Mouse (Mus musculus): Measurements from ENCODE around the gene Sucla2. TPM values are rescaled to one million over a fixed set of nuclear protein-coding genes. Genes with fewer than 3 reads are reported as not detected.
A peak's percentile ranks its signal among the peaks of the same experiment; 100 is the strongest.
"Not testable (repeated sequence)": the region's sequence is repeated elsewhere in the genome, so short reads cannot be mapped to it uniquely, and the experiment has no call there.

Gene Sucla2
- total RNA-seq, 2 experiments from 2014 or later = 346 to 377 TPM

- peak; percentile 96 for DNase-seq
Observed at GRCm38 (mm10) chr14:73509765-73510423, 15.2 kb upstream of the Sucla2 start, which contains the start of gene Med4. TSS of gene Med4 (plus strand) at chr14:73510025.

GRCm38 (mm10) chr14:73524136-73524535 is 983 bp upstream of the Sucla2 start:
- no peak for DNase-seq

DNA sequence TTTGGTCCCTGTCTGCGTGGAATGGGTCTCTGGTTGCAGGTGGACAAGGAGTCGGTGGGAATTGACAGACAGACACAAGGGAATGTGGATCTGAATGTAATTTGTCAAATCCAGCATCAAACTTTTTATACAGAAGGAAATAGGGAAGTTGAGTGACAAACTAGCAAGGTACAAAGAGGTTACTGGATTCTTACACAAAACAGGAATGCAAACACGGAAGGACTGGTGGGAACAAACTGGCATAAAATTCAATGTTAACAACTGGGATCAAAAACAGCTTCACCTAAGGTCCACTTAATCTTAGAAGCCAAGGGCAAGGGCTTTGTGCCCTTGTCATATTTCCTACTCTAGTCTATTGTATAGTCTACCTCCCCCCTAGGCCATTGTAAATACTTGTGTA is 3.5 kb downstream of the Sucla2 start:
- DNase-seq = not testable (repeated sequence)

DNA sequence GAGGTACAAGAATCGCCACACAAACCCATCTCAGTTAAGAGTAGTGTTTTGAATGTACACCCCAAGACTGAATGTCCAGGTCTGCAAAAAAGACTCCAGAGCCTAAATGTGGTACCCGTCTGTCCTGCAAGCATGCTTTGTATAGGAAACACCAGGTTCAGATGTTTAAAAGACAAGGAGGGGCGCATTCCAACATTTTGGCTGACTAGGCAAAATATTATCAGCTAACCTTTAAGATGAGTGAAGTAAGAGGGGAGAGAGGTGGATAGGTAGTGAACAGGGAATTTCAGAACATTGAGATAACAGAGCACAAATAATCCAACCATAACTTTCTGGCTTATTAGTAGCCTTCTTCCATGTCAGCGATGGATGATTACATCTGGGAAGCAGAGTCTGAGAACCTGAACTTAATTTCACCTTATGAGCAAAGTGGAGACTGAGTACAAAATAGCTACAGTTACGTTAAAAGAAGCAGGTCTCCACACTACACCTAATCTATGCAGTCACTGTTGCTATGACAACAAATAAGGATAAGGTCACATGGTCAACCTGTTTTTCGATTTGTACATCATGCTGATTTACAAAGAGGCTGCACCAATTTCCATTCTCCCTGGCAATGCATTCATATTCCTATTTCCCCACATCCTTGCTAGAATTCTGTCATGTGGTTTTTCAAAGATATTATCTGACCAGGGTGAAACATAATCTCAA is 8.8 kb downstream of the Sucla2 start:
- no peak for DNase-seq

GRCm38 (mm10) chr14:73535641-73536040 is 10.5 kb downstream of the Sucla2 start:
- peak in 1 of 2 experiments; percentile 19 for DNase-seq

- DNase-seq = no peak
Observed at GRCm38 (mm10) chr14:73543781-73544180, 18.7 kb downstream of the Sucla2 start.

- no peak for DNase-seq
Observed at GRCm38 (mm10) chr14:73547034-73547433, 21.9 kb downstream of the Sucla2 start.

DNA sequence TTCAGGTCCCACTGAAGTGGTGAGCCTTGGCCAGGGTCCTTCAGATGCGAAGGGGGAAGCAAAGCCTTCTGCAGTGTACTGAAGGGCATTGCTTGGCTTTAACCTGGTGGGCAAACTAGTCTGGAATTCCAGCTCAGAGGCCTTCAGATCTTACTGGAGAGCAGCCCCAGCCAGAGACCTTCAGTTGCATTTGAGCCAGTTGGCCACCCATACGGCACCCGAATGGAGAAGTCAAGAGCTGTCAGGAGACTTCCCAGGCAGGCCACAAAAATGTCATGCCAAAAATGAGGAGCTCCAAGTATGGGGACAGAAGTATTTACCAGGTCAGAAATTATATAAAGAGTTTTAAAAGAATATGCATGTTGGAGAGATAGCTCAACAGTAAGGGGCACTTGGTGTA is 22.9 kb downstream of the Sucla2 start, which contains the start of gene Nudt15:
Gene Nudt15 (minus strand): TSS at position 192 of the 400 bp plus-strand sequence.
- DNase-seq = peak in 1 of 2 experiments; percentile 23

- DNase-seq = no peak
Observed at GRCm38 (mm10) chr14:73550291-73550690, 25.2 kb downstream of the Sucla2 start.

DNA sequence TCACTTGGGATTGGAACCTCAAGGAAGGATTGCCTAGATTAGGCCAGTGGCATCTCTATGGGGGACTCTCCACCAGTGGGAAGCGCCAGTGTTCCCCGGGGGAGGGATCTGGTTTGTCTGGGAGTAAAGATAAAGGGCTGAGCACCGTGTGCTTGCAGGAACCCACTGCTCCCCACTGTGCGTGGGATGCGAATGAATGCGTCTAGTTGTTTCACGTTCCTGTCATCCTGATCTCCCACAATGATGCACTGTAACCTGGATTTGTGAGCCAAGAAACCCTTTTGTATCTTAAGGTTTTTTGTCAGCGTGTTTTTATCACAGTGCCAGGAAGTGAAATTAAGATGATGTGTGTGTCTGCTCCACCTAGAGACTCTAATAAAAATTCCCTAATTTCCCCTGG is 25.6 kb downstream of the Sucla2 start:
- no peak for DNase-seq

GRCm38 (mm10) chr14:73551164-73551563 is 26.0 kb downstream of the Sucla2 start:
- DNase-seq = no peak

DNA sequence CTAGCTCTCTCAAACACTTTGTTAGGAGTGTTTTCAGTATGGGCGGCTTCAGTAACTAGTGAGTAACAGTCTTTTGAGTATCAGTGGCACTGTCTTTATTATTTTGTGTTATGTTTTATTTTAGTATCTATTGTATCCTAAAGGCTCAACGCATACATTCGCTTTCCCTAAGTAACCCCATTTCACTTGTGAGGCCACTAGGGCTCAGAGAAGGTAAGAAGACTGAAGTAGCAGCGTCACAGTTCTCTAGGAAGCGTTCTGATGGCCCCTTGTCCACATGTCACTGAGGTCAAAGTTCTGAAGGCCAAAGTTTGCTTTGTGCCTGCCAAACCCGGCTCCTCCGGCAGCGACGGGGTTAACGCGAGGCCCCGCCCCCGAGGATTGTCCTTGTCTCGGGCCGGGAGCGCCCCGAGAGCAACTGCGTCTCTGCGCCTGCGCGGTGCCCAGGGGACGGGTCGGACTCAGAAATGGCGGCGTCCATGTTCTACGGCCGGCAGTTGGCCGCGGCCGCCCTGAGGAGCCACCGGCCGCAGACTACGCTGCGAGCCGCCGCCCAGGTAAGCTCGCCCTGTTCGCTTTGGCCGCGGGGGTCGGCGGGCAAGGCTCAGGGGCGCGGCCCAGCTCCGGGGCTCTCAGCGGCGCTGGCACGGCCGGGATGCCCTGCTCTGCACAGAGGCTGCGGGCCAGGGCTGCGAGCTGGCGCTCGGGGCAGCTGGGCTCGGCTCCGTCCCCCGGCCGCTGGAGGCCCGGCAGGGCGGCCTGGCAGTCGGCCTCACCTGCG is 27.4 kb downstream of the Sucla2 start:
- DNase-seq = peak; percentile 98 to 99

GRCm38 (mm10) chr14:73553122-73553696 is 28.1 kb downstream of the Sucla2 start:
- no peak for DNase-seq

DNA sequence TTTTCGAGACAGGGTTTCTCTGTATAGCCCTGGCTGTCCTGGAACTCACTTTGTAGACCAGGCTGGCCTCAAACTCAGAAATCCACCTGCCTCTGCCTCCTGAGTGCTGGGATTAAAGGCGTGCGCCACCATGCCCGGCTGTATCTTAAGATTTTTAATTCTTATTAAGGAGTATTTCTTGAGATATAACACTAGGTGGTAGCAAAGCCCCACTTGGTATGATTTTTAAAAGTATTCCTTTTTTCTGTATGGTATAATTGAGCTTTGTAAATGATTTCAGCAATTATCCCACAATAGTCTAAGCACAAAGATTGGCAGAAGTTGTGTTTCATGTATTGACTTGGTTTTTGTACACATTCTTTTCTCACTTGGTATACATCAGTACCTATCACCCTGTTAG is 44.7 kb downstream of the Sucla2 start:
- not testable (repeated sequence) for DNase-seq

GRCm38 (mm10) chr14:73571143-73571542 is 46.0 kb downstream of the Sucla2 start:
- no peak for DNase-seq

GRCm38 (mm10) chr14:73574053-73574452 is 48.9 kb downstream of the Sucla2 start:
- peak in 1 of 2 experiments; percentile 15 for DNase-seq

DNA sequence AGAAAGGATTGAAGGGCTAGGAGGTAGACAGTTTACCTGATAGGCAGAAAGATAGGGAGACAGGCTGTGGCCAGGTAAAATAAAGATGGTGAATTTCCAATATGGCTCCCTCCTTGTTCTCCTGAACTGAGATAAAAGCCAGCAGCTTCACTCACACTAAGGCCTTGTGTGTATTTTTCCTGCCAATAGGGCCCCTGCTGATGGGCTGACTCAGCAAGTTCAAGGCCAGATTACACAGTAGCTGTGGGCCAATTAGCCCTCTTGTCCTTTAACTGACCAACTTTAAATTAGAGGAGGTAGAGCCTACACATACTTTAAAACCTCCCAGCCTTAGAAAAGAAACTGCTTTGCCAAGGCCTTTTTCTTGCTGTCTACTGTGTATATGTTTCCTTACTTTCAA is 51.2 kb downstream of the Sucla2 start:
- peak; percentile 12 to 33 for DNase-seq

DNA sequence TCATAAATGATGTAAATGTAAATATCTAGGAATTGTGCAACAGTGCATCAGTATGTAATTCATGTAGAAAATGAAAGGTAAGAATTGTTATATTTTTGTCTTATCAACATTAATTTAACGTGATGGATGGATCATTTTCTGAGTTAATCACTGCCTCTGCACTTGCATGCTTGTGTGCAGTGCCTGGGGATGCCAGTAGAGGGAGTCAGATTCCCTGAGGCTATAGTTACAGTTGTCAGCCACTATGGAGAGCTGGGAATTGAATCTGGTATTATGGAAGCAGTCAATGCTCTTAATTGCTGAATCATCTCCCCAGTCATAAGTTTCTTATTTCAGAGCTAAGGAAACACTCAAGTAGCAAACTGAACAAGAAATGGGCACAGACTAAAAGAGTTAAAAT is 63.0 kb downstream of the Sucla2 start:
- DNase-seq = peak in 1 of 2 experiments; percentile 12

DNA sequence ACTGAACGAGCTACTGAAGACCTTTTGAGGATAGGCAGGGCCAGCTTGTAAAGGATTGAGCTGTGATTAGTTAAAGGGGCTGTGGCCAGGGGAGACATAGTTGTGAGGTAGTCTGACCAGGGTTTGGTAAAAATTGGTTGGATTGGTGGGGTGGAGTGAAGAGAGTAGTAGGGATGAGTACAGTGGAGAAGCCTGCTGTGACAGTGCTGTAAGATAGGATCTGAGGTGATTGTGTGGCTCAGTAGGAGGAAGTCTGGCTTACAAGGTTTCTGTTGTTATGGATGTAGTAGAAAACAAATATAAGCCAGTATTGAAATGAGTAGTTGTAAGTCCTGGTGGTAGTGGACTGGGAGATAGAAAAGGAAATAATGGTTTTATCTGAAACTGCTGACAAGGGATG is 67.0 kb downstream of the Sucla2 start:
- no peak for DNase-seq

- no peak for DNase-seq
Observed at GRCm38 (mm10) chr14:73599720-73600119, 74.6 kb downstream of the Sucla2 start.

- peak; percentile 67 to 74 for DNase-seq
Observed at GRCm38 (mm10) chr14:73607732-73608131, 82.6 kb downstream of the Sucla2 start.
